Mouse (Mus musculus): Measurements from ENCODE around the gene Armcx5. TPM values are rescaled to one million over a fixed set of nuclear protein-coding genes. Genes with fewer than 3 reads are reported as not detected.

Gene Armcx5
- polyA plus RNA-seq, 1 experiment = 20.2 TPM

Other genes with a start within 250 kb of the Armcx5 start
- gene AV320801, start 248.1 kb upstream of the Armcx5 start, polyA plus RNA-seq (2012; rRNA removed) = not detected in 2 replicates
- 4.3 and 5.0 TPM in 2 replicates for gene Nxf7, start 144.0 kb upstream of the Armcx5 start, polyA plus RNA-seq (2012; rRNA removed)
- gene Prame, start 115.0 kb upstream of the Armcx5 start, polyA plus RNA-seq (2012; rRNA removed) = not detected in 2 replicates
- not detected in 2 replicates for gene Tcp11x2, start 48.9 kb upstream of the Armcx5 start, polyA plus RNA-seq (2012; rRNA removed)
- gene Tmsb15a, start 17.5 kb upstream of the Armcx5 start, polyA plus RNA-seq (2012; rRNA removed) = not detected in 2 replicates
- 180 and 207 TPM in 2 replicates for gene Gprasp1, start within 50 bp of the Armcx5 start, polyA plus RNA-seq (2012; rRNA removed)
- gene Bhlhb9, start 54.9 kb downstream of the Armcx5 start, polyA plus RNA-seq (2012; rRNA removed) = 43.8 and 52.5 TPM in 2 replicates
- gene Gprasp2, start 96.3 kb downstream of the Armcx5 start, polyA plus RNA-seq (2012; rRNA removed) = 87.4 and 110 TPM in 2 replicates